Mouse (Mus musculus): ENCODE measurements around the gene Dapk3. TPM values are rescaled to one million over a fixed set of nuclear protein-coding genes. Genes with fewer than 3 reads are reported as not detected.
"Not testable (repeated sequence)": the region's sequence is repeated elsewhere in the genome, so short reads cannot be mapped to it uniquely, and the experiment has no call there.

The Dapk3 gene
- polyA plus RNA-seq, 1 experiment from 2014 or later, result 67.3 TPM

GRCm38 (mm10) chr10:81198990-81199389 is 16.2 kb downstream of the Dapk3 start:
- Histone ChIP-seq H3K27ac (no peak overlapping the region), H3K36me3 (replicated peaks) (no peaks in the 10 kb centered on the region), H3K27me3 (replicated peaks) (peaks cover 22% of the 10 kb centered on the region), H3K4me1 (no peaks in the 10 kb centered on the region), H3K9ac (no peak overlapping the region), H3K4me2 (no peak overlapping the region), H3K9me3 (no peaks in the 10 kb centered on the region), H3K4me3 (no peak overlapping the region)
- 89% methylated on average over 6 of the region's 6 CpGs for WGBS
- no peak for ATAC-seq (replicated peaks)

DNA sequence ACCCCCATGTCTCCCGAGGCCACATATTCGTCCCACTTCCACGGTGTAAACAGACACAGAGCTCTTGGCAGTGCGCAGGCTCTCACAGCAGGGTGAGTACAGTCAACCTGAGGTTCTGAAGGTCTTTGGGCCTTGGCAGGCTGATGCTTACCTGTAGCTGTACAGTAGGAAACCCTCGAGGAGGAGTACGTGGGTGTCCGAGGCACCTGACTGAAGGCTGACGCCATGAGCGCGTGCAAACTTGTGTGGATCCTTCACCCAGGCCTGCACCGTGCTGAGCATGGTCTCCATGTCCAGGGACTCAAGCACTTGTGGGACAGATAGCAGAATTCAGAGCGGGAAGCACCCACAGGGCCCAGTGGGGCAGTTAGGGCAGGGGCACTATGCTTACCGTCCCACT is 17.3 kb downstream of the Dapk3 start:
- H3K9me3 ChIP-seq, result no peaks in the 10 kb centered on the region
- no peak for ATAC-seq (replicated peaks)
- 85% methylated on average over 13 of the region's 13 CpGs for WGBS

GRCm38 (mm10) chr10:81200605-81201287 is 17.9 kb downstream of the Dapk3 start:
- no peak overlapping the region for H3K4me2 ChIP-seq
- H3K27me3 ChIP-seq (replicated peaks), result peaks cover 14% of the 10 kb centered on the region
- H3K36me3 ChIP-seq (replicated peaks), result no peaks in the 10 kb centered on the region
- no peak overlapping the region for H3K4me3 ChIP-seq
- no peak for ATAC-seq (replicated peaks)
- no peaks in the 10 kb centered on the region for H3K4me1 ChIP-seq
- no peak overlapping the region for H3K27ac ChIP-seq
- no peak overlapping the region for H3K9ac ChIP-seq
- 78% methylated on average over 20 of the region's 20 CpGs for WGBS
- H3K9me3 ChIP-seq, result no peaks in the 10 kb centered on the region

More for the DNA sequence above, 17.3 kb downstream of the Dapk3 start:
- Histone ChIP-seq H3K4me3 (no peak overlapping the region), H3K4me2 (no peak overlapping the region), H3K9ac (no peak overlapping the region), H3K27ac (no peak overlapping the region), H3K4me1 (no peaks in the 10 kb centered on the region), H3K27me3 (replicated peaks) (peaks cover 20% of the 10 kb centered on the region), H3K36me3 (replicated peaks) (no peaks in the 10 kb centered on the region)

GRCm38 (mm10) chr10:81201807-81202758 is 19.3 kb downstream of the Dapk3 start, which contains the start of gene Nmrk2:
Gene Nmrk2, minus strand, starts transcription at chr10:81202051.
- no peak within 1 kb of the TSS for H3K27ac ChIP-seq
- H3K9ac ChIP-seq, result no peak within 1 kb of the TSS
- H3K4me2 ChIP-seq, result no peak within 1 kb of the TSS
- H3K4me1 ChIP-seq, result no peaks in the 10 kb centered on the region
- 65% methylated on average over 12 of the region's 13 CpGs for WGBS
- no peak for ATAC-seq (replicated peaks)
- H3K27me3 ChIP-seq (replicated peaks), result peaks cover 1% of the 10 kb centered on the region; the same call in 1 of the 2 replicates
- peaks cover 8% of the 10 kb centered on the region; the same call in 1 of the 2 replicates for H3K36me3 ChIP-seq (replicated peaks)
- H3K9me3 ChIP-seq, result no peaks in the 10 kb centered on the region
- no peak within 1 kb of the TSS for H3K4me3 ChIP-seq

DNA sequence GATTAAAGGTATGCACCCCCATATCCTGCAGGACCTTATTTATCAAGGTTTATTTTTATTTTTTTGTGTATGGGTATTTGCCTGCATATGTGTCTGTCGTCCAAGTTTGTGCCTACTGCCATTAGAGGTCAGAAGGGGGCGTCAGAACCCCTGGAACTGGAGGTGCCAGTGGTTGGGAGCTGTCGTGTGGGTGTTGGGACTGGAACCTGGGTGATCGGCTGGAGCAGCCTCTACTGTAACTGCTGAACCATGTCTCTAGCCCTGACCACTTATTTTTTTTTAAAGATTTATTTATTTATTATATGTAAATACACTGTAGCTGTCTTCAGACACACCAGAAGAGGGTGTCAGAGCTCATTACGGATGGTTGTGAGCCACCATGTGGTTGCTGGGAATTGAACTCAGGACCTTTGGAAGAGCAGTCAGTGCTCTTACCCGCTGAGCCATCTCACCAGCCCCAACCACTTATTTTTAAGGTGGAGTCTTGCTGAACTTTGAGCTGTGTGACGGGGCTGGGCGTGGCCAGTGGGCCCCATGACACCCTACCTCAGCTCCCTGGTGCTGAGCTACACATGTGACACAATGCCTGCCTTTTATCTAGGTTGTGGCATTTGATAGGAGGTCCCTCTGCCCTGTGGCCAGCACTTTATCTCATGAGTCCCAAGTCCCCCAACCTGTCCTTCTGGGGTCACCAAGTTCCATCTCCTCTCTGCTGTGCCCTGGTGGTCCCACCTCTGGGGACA is 20.3 kb downstream of the Dapk3 start:
- WGBS, result 71% methylated on average over 8 of the region's 8 CpGs
- peak; percentile 29; the same call in 1 of the 2 replicates for ATAC-seq (replicated peaks)
- Histone ChIP-seq H3K36me3 (replicated peaks) (peaks cover 18% of the 10 kb centered on the region), H3K4me3 (no peak overlapping the region), H3K4me2 (no peak overlapping the region), H3K27me3 (replicated peaks) (no peaks in the 10 kb centered on the region), H3K9ac (no peak overlapping the region), H3K27ac (no peak overlapping the region), H3K4me1 (no peaks in the 10 kb centered on the region), H3K9me3 (no peaks in the 10 kb centered on the region)

- 0 out of 2 replicates have a peak, but pooled peaks have one; percentile 1 for ATAC-seq (replicated peaks)
- Histone ChIP-seq H3K4me2 (no peak overlapping the region), H3K4me1 (no peaks in the 10 kb centered on the region), H3K36me3 (replicated peaks) (peaks cover 26% of the 10 kb centered on the region), H3K4me3 (no peak overlapping the region), H3K27me3 (replicated peaks) (no peaks in the 10 kb centered on the region), H3K9ac (no peak overlapping the region), H3K27ac (0 out of 2 replicates have a peak overlapping the region, but pooled peaks have one; percentile 27), H3K9me3 (no peaks in the 10 kb centered on the region)
- WGBS, result 64% methylated on average over 4 of the region's 4 CpGs
These were observed 21.3 kb downstream of the Dapk3 start for GRCm38 (mm10) chr10:81204137-81204536.

GRCm38 (mm10) chr10:81210154-81210553 is 27.3 kb downstream of the Dapk3 start:
- peaks cover 79% of the 10 kb centered on the region for H3K36me3 ChIP-seq (replicated peaks)
- no peak overlapping the region for H3K4me3 ChIP-seq
- 98% methylated on average over 5 of the region's 5 CpGs for WGBS
- no peaks in the 10 kb centered on the region for H3K4me1 ChIP-seq
- H3K9me3 ChIP-seq, result no peaks in the 10 kb centered on the region
- no peak overlapping the region for H3K9ac ChIP-seq
- H3K27me3 ChIP-seq (replicated peaks), result no peaks in the 10 kb centered on the region
- no peak for ATAC-seq (replicated peaks)
- no peak overlapping the region for H3K4me2 ChIP-seq
- no peak overlapping the region for H3K27ac ChIP-seq

DNA sequence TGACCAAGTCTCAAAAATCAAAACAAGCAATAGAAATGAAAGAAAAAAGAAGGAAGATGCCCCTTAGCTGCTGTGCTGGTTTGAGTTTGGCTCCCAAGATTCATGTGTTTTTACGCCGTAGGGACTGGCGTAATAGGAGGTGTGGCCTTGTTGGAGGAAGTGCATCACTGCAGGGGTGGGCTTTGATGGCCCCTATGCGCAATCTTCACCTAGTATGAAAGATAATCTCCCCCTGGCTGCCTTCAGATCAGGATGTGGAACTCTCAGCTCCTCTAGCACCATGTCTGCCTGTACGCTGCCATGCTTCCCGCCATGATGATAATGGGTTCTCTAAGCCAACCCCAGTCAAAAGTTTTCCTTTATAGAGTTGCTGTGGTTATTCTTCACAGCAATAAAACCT is 33.5 kb downstream of the Dapk3 start:
- no peaks in the 10 kb centered on the region for H3K4me1 ChIP-seq
- WGBS, result 95% methylated on average over 6 of the region's 6 CpGs
- no peak overlapping the region for H3K27ac ChIP-seq
- peaks cover 57% of the 10 kb centered on the region for H3K36me3 ChIP-seq (replicated peaks)
- no peak overlapping the region for H3K4me3 ChIP-seq
- no peaks in the 10 kb centered on the region for H3K9me3 ChIP-seq
- no peaks in the 10 kb centered on the region for H3K27me3 ChIP-seq (replicated peaks)
- no peak for ATAC-seq (replicated peaks)
- no peak overlapping the region for H3K9ac ChIP-seq
- no peak overlapping the region for H3K4me2 ChIP-seq

GRCm38 (mm10) chr10:81216810-81217209 is 34.0 kb downstream of the Dapk3 start:
- no peak for ATAC-seq (replicated peaks)
- H3K36me3 ChIP-seq (replicated peaks), result peaks cover 57% of the 10 kb centered on the region
- no peak overlapping the region for H3K4me3 ChIP-seq
- no peak overlapping the region for H3K27ac ChIP-seq
- WGBS, result 92% methylated on average over 6 of the region's 6 CpGs
- no peaks in the 10 kb centered on the region for H3K9me3 ChIP-seq
- no peaks in the 10 kb centered on the region for H3K27me3 ChIP-seq (replicated peaks)
- H3K4me1 ChIP-seq, result no peaks in the 10 kb centered on the region
- no peak overlapping the region for H3K9ac ChIP-seq
- H3K4me2 ChIP-seq, result no peak overlapping the region

DNA sequence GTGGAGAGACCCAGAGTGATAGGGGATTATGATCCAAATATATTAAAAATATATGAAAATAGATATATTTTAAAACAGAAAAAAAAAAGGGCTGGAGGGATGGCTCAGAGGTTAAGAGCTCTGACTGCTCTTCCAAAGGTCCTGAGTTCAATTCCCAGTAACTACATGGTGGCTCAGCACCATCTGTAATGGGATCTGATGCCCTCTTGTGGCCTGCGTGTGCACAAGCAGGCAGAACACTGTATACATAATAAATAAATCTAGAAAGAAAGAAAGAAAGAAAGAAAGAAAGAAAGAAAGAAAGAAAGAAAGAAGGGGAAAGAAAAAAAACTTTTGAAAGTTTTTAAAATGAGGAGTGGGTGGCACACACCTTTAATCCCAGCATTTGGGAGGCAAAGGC is 34.5 kb downstream of the Dapk3 start:
- H3K27ac ChIP-seq; H3K4me3 ChIP-seq; H3K4me1 ChIP-seq; H3K27me3 ChIP-seq (replicated peaks); H3K9me3 ChIP-seq; ATAC-seq (replicated peaks); H3K9ac ChIP-seq; H3K4me2 ChIP-seq: not testable (repeated sequence)
- H3K36me3 ChIP-seq (replicated peaks), result peaks cover 57% of the 10 kb centered on the region
- WGBS, result 22% methylated on average over 1 of the region's 1 CpGs

DNA sequence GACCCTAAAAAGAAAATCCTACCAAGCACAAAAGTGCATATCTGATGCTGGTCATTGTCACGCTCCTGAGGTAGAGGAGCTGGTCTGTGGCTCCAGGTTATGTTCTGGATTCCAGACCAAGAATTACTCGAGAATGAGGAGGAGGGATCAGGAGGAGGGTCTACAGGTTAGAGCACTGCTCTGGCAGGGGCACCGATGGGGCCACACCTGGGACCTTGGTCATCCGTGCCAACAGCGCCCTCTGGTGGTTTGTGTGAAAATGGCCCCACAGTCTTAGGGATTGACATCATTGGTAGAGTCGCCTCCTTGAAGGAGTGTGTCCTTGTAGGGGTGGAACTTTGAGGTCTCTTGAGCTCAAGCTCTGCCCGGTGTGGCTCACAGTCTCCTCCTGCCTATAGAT is 35.2 kb downstream of the Dapk3 start:
- no peak for ATAC-seq (replicated peaks)
- no peaks in the 10 kb centered on the region for H3K27me3 ChIP-seq (replicated peaks)
- H3K4me1 ChIP-seq, result no peaks in the 10 kb centered on the region
- WGBS, result 41% methylated on average over 7 of the region's 7 CpGs
- no peaks in the 10 kb centered on the region for H3K9me3 ChIP-seq
- no peak overlapping the region for H3K4me3 ChIP-seq
- no peak overlapping the region for H3K4me2 ChIP-seq
- peaks cover 51% of the 10 kb centered on the region for H3K36me3 ChIP-seq (replicated peaks)
- H3K27ac ChIP-seq, result no peak overlapping the region
- no peak overlapping the region for H3K9ac ChIP-seq

Measured in midbrain, embryonic 15.5 days (tissue).